Mouse (Mus musculus) neural tube, embryonic 14.5 days (tissue): ENCODE results near the gene Adamtsl1. TPM values are rescaled to one million over a fixed set of nuclear protein-coding genes. Genes with fewer than 3 reads are reported as not detected.

ENCODE experiments used
- ATAC-seq: fragments of 200-750 bp; cut with Nextera tagmentation; 2 replicates; pipeline ENCODE4 v1.8.0; 2017; ENCODE audit warnings: low read depth, mild to moderate bottlenecking, moderate TSS enrichment, moderate library complexity
- H3K27ac ChIP-seq: fragments of 300-500 bp; sonication (generic); 2 replicates; pipeline ENCODE4 v1.5.1; 2014; ENCODE audit warnings: low read depth, mild to moderate bottlenecking, control low read depth, low read length, moderate library complexity, mixed read lengths
- H3K27me3 ChIP-seq: fragments of 300-500 bp; sonication (generic); 2 replicates; pipeline ENCODE4 v1.6.1; 2014; ENCODE audit warnings: low read length; ENCODE audit not compliant: control insufficient read depth, insufficient read depth
- H3K36me3 ChIP-seq: fragments of 300-500 bp; sonication (generic); 2 replicates; pipeline ENCODE4 v1.6.1; 2014; ENCODE audit warnings: low read length, mixed read lengths; ENCODE audit not compliant: control insufficient read depth, insufficient read depth
- H3K4me1 ChIP-seq: fragments of 300-500 bp; sonication (generic); 2 replicates; pipeline ENCODE4 v1.6.1; 2014; ENCODE audit warnings: low read length; ENCODE audit not compliant: control insufficient read depth, insufficient read depth
- H3K4me2 ChIP-seq: fragments of 300-500 bp; sonication (generic); 2 replicates; pipeline ENCODE4 v1.6.1; 2014; ENCODE audit warnings: mild to moderate bottlenecking, low read depth, low read length, control low read depth
- H3K4me3 ChIP-seq: fragments of 300-500 bp; sonication (generic); 2 replicates; pipeline ENCODE4 v1.5.1; 2014; ENCODE audit warnings: low read depth, low read length, control low read depth, mixed read lengths
- H3K9ac ChIP-seq: fragments of 300-500 bp; sonication (generic); replicated peaks from 2 replicates; pipeline ENCODE4 v1.6.1; 2014; ENCODE audit warnings: low read depth, mild to moderate bottlenecking, control low read depth, low read length, mixed read lengths
- H3K9me3 ChIP-seq: fragments of 300-500 bp; sonication (generic); 2 replicates; pipeline ENCODE4 v1.6.1; 2016; ENCODE audit warnings: low read length; ENCODE audit not compliant: control insufficient read depth
- WGBS: fragments of 180-500 bp; shearing (Covaris S2); extraction: QIAGEN DNeasy Blood & Tissue Kit; methylation state at CpG from one replicate; pipeline ENCODE4 v1.1.7; 2014; 5-methylcytosine and 5-hydroxymethylcytosine counted together
- polyA plus RNA-seq: library from polyadenylated mRNA; unstranded; fragments of >200 nt; fragmentation: Nextera tagmentation; extraction: Ambion mirVana; gene quantifications from 2 replicates; pipeline ENCODE4 v1.2.1, GENCODE M21; 2014

The Adamtsl1 gene
- polyA plus RNA-seq, 1 experiment from 2014 or later = 17.6 TPM

- Histone ChIP-seq H3K4me2 (no peak overlapping the region), H3K36me3 (no peaks in the 10 kb centered on the region), H3K9me3 (no peaks in the 10 kb centered on the region), H3K4me1 (no peaks in the 10 kb centered on the region), H3K27me3 (no peaks in the 10 kb centered on the region), H3K27ac (no peak overlapping the region), H3K4me3 (no peak overlapping the region), H3K9ac (no peak overlapping the region)
- 80% methylated on average over 2 of the region's 2 CpGs for WGBS
- no peak for ATAC-seq
These were observed 376.1 kb downstream of the Adamtsl1 start for GRCm38 (mm10) chr4:85889877-85890598.

- Histone ChIP-seq H3K27me3 (no peaks in the 10 kb centered on the region), H3K27ac (no peak overlapping the region), H3K4me2 (no peak overlapping the region), H3K9ac (no peak overlapping the region), H3K9me3 (no peaks in the 10 kb centered on the region), H3K4me3 (no peak overlapping the region), H3K36me3 (no peaks in the 10 kb centered on the region), H3K4me1 (no peaks in the 10 kb centered on the region)
- 72% methylated on average over 4 of the region's 4 CpGs for WGBS
- ATAC-seq = no peak
These were observed 387.3 kb downstream of the Adamtsl1 start for GRCm38 (mm10) chr4:85901316-85901715.

- no peak for ATAC-seq
- no peaks in the 10 kb centered on the region for H3K9me3 ChIP-seq
- 89% methylated on average over 5 of the region's 5 CpGs for WGBS
- no peak overlapping the region for H3K4me2 ChIP-seq
- no peaks in the 10 kb centered on the region for H3K4me1 ChIP-seq
- H3K27me3 ChIP-seq = no peaks in the 10 kb centered on the region
- H3K9ac ChIP-seq = no peak overlapping the region
- no peak overlapping the region for H3K4me3 ChIP-seq
- H3K27ac ChIP-seq = no peak overlapping the region
- no peaks in the 10 kb centered on the region for H3K36me3 ChIP-seq
These were observed 390.2 kb downstream of the Adamtsl1 start for GRCm38 (mm10) chr4:85904217-85904616.

DNA sequence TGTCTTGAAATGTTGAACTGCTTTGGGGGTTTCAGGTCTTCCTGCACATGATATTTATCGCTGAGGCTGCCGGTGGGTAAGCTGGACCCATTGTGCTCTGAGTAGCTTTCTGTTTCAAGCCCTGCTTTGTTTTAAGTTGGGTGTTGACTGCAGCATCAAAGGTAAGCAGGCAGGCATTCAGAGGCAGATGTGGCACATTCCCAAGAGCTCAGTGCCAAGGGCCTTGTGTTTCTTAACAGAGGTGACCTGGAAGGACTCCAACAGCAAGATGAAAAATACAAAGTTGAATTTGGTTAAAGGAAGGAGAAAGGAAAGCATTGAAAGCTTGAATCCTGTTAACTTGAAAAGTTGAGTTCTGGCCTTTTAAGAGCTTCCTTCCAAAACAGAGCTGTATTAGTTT is 402.1 kb downstream of the Adamtsl1 start:
- 44% methylated on average over 2 of the region's 2 CpGs for WGBS
- ATAC-seq = no peak
- no peaks in the 10 kb centered on the region for H3K4me1 ChIP-seq
- H3K27me3 ChIP-seq = no peaks in the 10 kb centered on the region
- H3K9me3 ChIP-seq = no peaks in the 10 kb centered on the region
- no peak overlapping the region for H3K27ac ChIP-seq
- no peak overlapping the region for H3K4me2 ChIP-seq
- no peak overlapping the region for H3K4me3 ChIP-seq
- no peak overlapping the region for H3K9ac ChIP-seq
- no peaks in the 10 kb centered on the region for H3K36me3 ChIP-seq

GRCm38 (mm10) chr4:85918366-85918765 is 404.4 kb downstream of the Adamtsl1 start:
- 81% methylated on average over 4 of the region's 4 CpGs for WGBS
- Histone ChIP-seq H3K27ac (no peak overlapping the region), H3K4me1 (no peaks in the 10 kb centered on the region), H3K4me2 (no peak overlapping the region), H3K9ac (no peak overlapping the region), H3K36me3 (no peaks in the 10 kb centered on the region), H3K4me3 (no peak overlapping the region), H3K27me3 (no peaks in the 10 kb centered on the region), H3K9me3 (no peaks in the 10 kb centered on the region)
- ATAC-seq = no peak

DNA sequence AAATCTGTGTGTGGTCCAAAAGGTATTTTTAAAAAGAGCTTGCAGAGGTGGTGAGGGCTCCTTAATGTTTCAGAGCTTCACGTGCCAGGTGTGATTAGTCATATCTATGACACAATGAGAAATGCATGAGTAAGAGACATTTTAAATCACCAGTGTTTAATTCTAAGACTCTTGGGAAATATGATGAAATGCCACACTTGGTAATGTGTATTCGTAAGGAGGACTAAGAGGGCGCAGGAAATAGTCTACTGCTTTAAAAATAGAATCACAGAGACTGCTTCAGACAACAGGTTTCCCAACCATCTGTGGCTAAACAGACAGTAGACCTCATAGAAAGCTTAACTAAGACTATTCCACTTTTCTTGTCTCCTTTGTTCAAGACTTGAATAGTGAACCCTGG is 406.5 kb downstream of the Adamtsl1 start:
- no peak overlapping the region for H3K9ac ChIP-seq
- H3K4me1 ChIP-seq = no peaks in the 10 kb centered on the region
- H3K4me3 ChIP-seq = no peak overlapping the region
- H3K4me2 ChIP-seq = no peak overlapping the region
- H3K36me3 ChIP-seq = no peaks in the 10 kb centered on the region
- H3K27me3 ChIP-seq = no peaks in the 10 kb centered on the region
- ATAC-seq = no peak
- no peak overlapping the region for H3K27ac ChIP-seq
- WGBS = 83% methylated on average over 3 of the region's 3 CpGs
- H3K9me3 ChIP-seq = no peaks in the 10 kb centered on the region

GRCm38 (mm10) chr4:85922741-85923140 is 408.8 kb downstream of the Adamtsl1 start:
- Histone ChIP-seq H3K36me3 (no peaks in the 10 kb centered on the region), H3K9ac (no peak overlapping the region), H3K4me3 (no peak overlapping the region), H3K4me2 (no peak overlapping the region), H3K27ac (no peak overlapping the region), H3K9me3 (no peaks in the 10 kb centered on the region), H3K4me1 (no peaks in the 10 kb centered on the region), H3K27me3 (no peaks in the 10 kb centered on the region)
- WGBS = 92% methylated on average over 4 of the region's 4 CpGs
- no peak for ATAC-seq

DNA sequence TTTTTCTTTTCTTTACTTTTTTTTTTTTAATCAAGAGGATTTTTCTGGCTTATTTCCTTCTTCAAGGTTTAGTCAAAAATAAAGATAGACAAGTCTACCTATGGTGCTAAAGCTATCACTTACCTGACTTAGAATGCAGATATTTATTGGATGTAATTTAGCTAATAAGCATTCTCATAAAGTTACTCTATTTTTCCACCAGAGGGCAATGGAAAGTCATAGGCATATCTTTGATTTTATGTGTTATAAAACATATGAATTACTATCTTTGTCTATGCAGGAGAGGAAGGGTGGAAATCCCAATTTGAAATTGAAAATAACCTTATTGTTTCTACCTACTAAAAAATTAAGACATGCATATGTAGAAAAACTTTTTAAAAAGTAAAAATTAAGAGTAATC is 418.2 kb downstream of the Adamtsl1 start:
- no peak for ATAC-seq
- Histone ChIP-seq H3K27ac (no peak overlapping the region), H3K4me3 (no peak overlapping the region), H3K9me3 (no peaks in the 10 kb centered on the region), H3K36me3 (no peaks in the 10 kb centered on the region), H3K9ac (no peak overlapping the region), H3K4me1 (no peaks in the 10 kb centered on the region), H3K27me3 (no peaks in the 10 kb centered on the region), H3K4me2 (no peak overlapping the region)

- Histone ChIP-seq H3K4me3 (no peak overlapping the region), H3K36me3 (no peaks in the 10 kb centered on the region), H3K27me3 (no peaks in the 10 kb centered on the region), H3K27ac (no peak overlapping the region), H3K9ac (no peak overlapping the region), H3K9me3 (no peaks in the 10 kb centered on the region), H3K4me2 (no peak overlapping the region), H3K4me1 (no peaks in the 10 kb centered on the region)
- WGBS = 76% methylated on average over 5 of the region's 5 CpGs
- ATAC-seq = no peak
These were observed 425.5 kb downstream of the Adamtsl1 start for GRCm38 (mm10) chr4:85939460-85939859.
